Mouse (Mus musculus): ENCODE results near the gene Pknox2.

Gene Pknox2

GRCm38 (mm10) chr9:36976596-36977362 lies 170.4 kb downstream of the Pknox2 start:
- no peak for DNase-seq

- peak; percentile 29 for DNase-seq
Measured at GRCm38 (mm10) chr9:36973486-36974227, 173.6 kb downstream of the Pknox2 start.

GRCm38 (mm10) chr9:36972089-36972488 lies 175.1 kb downstream of the Pknox2 start:
- no peak for DNase-seq

- DNase-seq: no peak
Measured at GRCm38 (mm10) chr9:36971066-36971465, 176.1 kb downstream of the Pknox2 start.

- peak; percentile 83 for DNase-seq
Measured at GRCm38 (mm10) chr9:36970651-36971050, 176.6 kb downstream of the Pknox2 start.

GRCm38 (mm10) chr9:36969131-36969530 lies 178.1 kb downstream of the Pknox2 start:
- DNase-seq: no peak

GRCm38 (mm10) chr9:36968713-36969112 lies 178.5 kb downstream of the Pknox2 start:
- peak; percentile 63 for DNase-seq

- no peak for DNase-seq
Measured at GRCm38 (mm10) chr9:36968236-36968635, 179.0 kb downstream of the Pknox2 start.

GRCm38 (mm10) chr9:36965720-36966119 lies 181.5 kb downstream of the Pknox2 start:
- peak; percentile 62 for DNase-seq

- DNase-seq: no peak
Measured at GRCm38 (mm10) chr9:36964230-36964629, 183.0 kb downstream of the Pknox2 start.

GRCm38 (mm10) chr9:36963512-36963911 lies 183.7 kb downstream of the Pknox2 start:
- no peak for DNase-seq

- DNase-seq: no peak
Measured at GRCm38 (mm10) chr9:36961874-36962273, 185.3 kb downstream of the Pknox2 start.

GRCm38 (mm10) chr9:36961153-36961552 lies 186.1 kb downstream of the Pknox2 start:
- no peak for DNase-seq

- no peak for DNase-seq
Measured at GRCm38 (mm10) chr9:36951133-36951484, 196.1 kb downstream of the Pknox2 start.

GRCm38 (mm10) chr9:36950271-36951132 lies 196.7 kb downstream of the Pknox2 start:
- DNase-seq: no peak

GRCm38 (mm10) chr9:36948181-36948580 lies 199.0 kb downstream of the Pknox2 start:
- no peak for DNase-seq

GRCm38 (mm10) chr9:36947056-36947694 lies 200.0 kb downstream of the Pknox2 start:
- DNase-seq: no peak

- DNase-seq: no peak
Measured at GRCm38 (mm10) chr9:36944843-36945242, 202.4 kb downstream of the Pknox2 start.

GRCm38 (mm10) chr9:36942561-36942960 lies 204.6 kb downstream of the Pknox2 start:
- no peak for DNase-seq

GRCm38 (mm10) chr9:36942131-36942530 lies 205.1 kb downstream of the Pknox2 start:
- DNase-seq: no peak

- DNase-seq: no peak
Measured at GRCm38 (mm10) chr9:36941565-36941964, 205.6 kb downstream of the Pknox2 start.

GRCm38 (mm10) chr9:36938601-36939078 lies 208.6 kb downstream of the Pknox2 start:
- DNase-seq: no peak

All from thymus, postnatal 4 days (tissue).